Mouse (Mus musculus) megakaryocyte, embryonic 14.5 days (primary cell): ENCODE measurements at regions not wholly inside any gene's neighbourhood (a gene's known extent, or its start where the extent isn't known, plus 50 kb on each side); places are given as distances from the start of the nearest gene placed in this dataset.

ENCODE experiments used
- H3K27me3 ChIP-seq: replicated peaks from 2 replicates; pipeline ENCODE3; 2012; ENCODE audit warnings: inconsistent platforms
- H3K36me3 ChIP-seq: replicated peaks from 2 replicates; pipeline ENCODE3; 2012; ENCODE audit warnings: low read length, inconsistent platforms, mixed read lengths
- H3K4me1 ChIP-seq: 2 replicates; pipeline ENCODE4 v1.6.1; 2012; ENCODE audit warnings: inconsistent platforms
- H3K4me3 ChIP-seq: replicated peaks from 2 replicates; pipeline ENCODE3; 2012; ENCODE audit warnings: moderate library complexity, mild to moderate bottlenecking, inconsistent platforms
- H3K9me3 ChIP-seq: 2 replicates; pipeline ENCODE4 v1.6.1; 2012; ENCODE audit warnings: inconsistent platforms
- FLI1 ChIP-seq: IDR thresholded peaks from 2 replicates; pipeline ENCODE4 v1.6.1; 2012; ENCODE audit warnings: low read length, inconsistent platforms, mixed read lengths
- GATA1 ChIP-seq: IDR thresholded peaks from 3 replicates; pipeline ENCODE4 v1.6.1; 2012; ENCODE audit warnings: mixed read lengths, low read length, inconsistent platforms, borderline replicate concordance

GRCm38 (mm10) chr9:41772281-41772902 is 351.7 kb downstream of the Sorl1 start:
- H3K36me3 ChIP-seq = no peaks in the 10 kb centered on the region
- H3K4me3 ChIP-seq = no peak overlapping the region
- 0 out of 2 replicates have a peak, but pooled peaks cover 2% of the 10 kb centered on the region for H3K9me3 ChIP-seq
- no peaks in the 10 kb centered on the region for H3K4me1 ChIP-seq
- H3K27me3 ChIP-seq = no peaks in the 10 kb centered on the region
- TF ChIP-seq FLI1 (no peak), GATA1 (no peak)

- no peaks in the 10 kb centered on the region for H3K27me3 ChIP-seq
- no peak overlapping the region for H3K4me3 ChIP-seq
- no peaks in the 10 kb centered on the region for H3K4me1 ChIP-seq
- no peaks in the 10 kb centered on the region for H3K36me3 ChIP-seq
- peaks cover 2% of the 10 kb centered on the region; the same call in 1 of the 2 replicates for H3K9me3 ChIP-seq
- TF ChIP-seq FLI1 (no peak), GATA1 (no peak)
These were observed 352.8 kb downstream of the Sorl1 start for GRCm38 (mm10) chr9:41771276-41771675.

- H3K4me3 ChIP-seq = no peak overlapping the region
- H3K36me3 ChIP-seq = no peaks in the 10 kb centered on the region
- no peaks in the 10 kb centered on the region for H3K27me3 ChIP-seq
- H3K4me1 ChIP-seq = no peaks in the 10 kb centered on the region
- TF ChIP-seq FLI1 = no peak
- no peak for TF ChIP-seq GATA1
- peaks cover 9% of the 10 kb centered on the region; the same call in 1 of the 2 replicates for H3K9me3 ChIP-seq
These were observed 355.8 kb downstream of the Sorl1 start for GRCm38 (mm10) chr9:41768316-41768715.

DNA sequence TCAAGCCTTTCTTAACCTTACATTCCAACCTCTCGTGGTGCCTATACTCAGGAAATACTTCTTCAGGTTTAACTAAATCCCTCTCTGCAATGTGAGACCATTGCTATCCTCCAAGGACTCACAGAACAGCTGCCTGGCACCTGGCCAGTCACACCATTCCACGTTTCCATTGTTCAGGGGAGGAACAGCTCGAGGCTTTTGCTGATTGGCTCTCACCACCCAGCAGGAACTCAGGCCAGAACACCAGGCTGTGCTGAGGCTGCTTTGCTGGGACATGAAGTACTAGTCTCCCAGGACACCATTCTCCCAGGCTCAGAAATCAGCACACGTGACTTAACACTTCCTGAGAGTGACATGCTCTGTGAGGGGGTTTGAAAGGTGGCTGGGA is 357.6 kb downstream of the Sorl1 start:
- Histone ChIP-seq H3K36me3 (no peaks in the 10 kb centered on the region), H3K27me3 (no peaks in the 10 kb centered on the region), H3K4me3 (no peak overlapping the region), H3K4me1 (no peaks in the 10 kb centered on the region), H3K9me3 (peaks cover 9% of the 10 kb centered on the region; the same call in 1 of the 2 replicates)
- TF ChIP-seq GATA1 = no peak
- no peak for TF ChIP-seq FLI1

DNA sequence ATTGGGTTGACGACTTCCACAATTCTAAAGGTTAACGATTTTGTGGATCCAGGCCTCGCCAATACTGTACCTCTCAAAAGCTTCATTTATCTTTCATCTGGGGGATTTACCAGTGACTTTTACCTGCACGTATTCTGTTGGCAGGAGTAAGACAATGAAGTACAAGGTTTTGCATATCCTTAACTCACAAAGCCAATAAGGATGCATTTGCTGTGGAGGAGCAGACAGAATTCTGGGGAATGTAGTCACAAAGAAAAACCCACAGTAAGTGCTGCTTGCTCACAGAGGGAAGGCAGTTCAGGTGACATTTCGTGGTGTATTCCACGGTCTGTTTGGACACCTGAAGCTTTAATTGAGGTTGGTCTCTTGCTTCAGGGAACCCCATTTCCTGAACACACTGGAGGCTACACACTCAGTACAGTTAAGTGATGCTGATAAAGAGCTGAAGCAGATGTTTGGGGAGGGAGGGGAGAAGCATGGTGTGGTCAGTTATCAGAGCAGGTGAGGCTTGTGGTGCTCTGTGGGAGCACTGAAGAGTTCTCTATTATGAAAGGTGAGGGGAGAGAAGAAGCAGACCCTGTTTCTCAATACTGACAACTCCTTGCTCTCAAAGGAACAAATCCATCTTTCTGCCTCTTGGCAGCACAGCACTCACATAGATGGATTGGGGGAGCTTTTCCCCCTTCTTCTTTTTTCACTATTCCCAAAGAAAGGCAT is 358.1 kb downstream of the Sorl1 start:
- Histone ChIP-seq H3K9me3 (peaks cover 11% of the 10 kb centered on the region; the same call in 1 of the 2 replicates), H3K27me3 (no peaks in the 10 kb centered on the region), H3K4me1 (no peaks in the 10 kb centered on the region), H3K4me3 (no peak overlapping the region), H3K36me3 (no peaks in the 10 kb centered on the region)
- no peak for TF ChIP-seq GATA1
- TF ChIP-seq FLI1 = no peak

DNA sequence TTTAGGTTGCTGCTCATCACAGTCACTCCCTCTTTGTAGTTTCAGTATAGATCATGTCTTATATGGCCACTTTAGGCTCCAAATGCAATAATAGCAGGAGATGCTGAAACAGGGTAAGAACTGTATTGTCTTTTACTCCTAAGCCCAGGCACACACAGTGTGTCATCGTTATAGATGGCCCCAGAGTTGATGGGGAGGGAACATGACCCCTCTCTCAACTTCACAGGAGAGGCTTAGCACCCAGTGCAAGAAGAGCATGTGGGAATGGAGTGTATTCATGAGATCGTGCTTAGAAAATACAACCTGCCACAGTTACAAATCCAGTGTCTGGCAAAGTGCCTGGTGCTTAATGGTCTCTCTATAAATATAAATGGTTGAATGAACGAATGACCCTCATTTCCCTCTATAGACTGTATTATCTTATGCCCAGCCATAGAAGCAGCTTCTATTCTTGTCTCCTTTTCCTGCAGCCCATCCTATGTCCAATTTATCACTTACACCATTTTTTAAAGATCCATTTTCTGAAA is 363.0 kb downstream of the Sorl1 start:
- TF ChIP-seq GATA1 (no peak), FLI1 (no peak)
- peaks cover 10% of the 10 kb centered on the region; the same call in 1 of the 2 replicates for H3K9me3 ChIP-seq
- H3K4me3 ChIP-seq = no peak overlapping the region
- no peaks in the 10 kb centered on the region for H3K27me3 ChIP-seq
- H3K4me1 ChIP-seq = no peaks in the 10 kb centered on the region
- H3K36me3 ChIP-seq = no peaks in the 10 kb centered on the region

GRCm38 (mm10) chr9:41754434-41755002 is 369.6 kb downstream of the Sorl1 start:
- Histone ChIP-seq H3K36me3 (no peaks in the 10 kb centered on the region), H3K4me1 (no peaks in the 10 kb centered on the region), H3K4me3 (no peak overlapping the region), H3K9me3 (no peaks in the 10 kb centered on the region), H3K27me3 (no peaks in the 10 kb centered on the region)
- no peak for TF ChIP-seq FLI1
- no peak for TF ChIP-seq GATA1

GRCm38 (mm10) chr9:41745979-41746647 is 378.0 kb downstream of the Sorl1 start:
- no peaks in the 10 kb centered on the region for H3K27me3 ChIP-seq
- H3K4me1 ChIP-seq = no peaks in the 10 kb centered on the region
- no peaks in the 10 kb centered on the region for H3K36me3 ChIP-seq
- no peak for TF ChIP-seq GATA1
- no peak for TF ChIP-seq FLI1
- H3K4me3 ChIP-seq = no peak overlapping the region
- no peaks in the 10 kb centered on the region for H3K9me3 ChIP-seq

GRCm38 (mm10) chr9:41741500-41741899 is 382.6 kb downstream of the Sorl1 start:
- H3K36me3 ChIP-seq = no peaks in the 10 kb centered on the region
- H3K4me3 ChIP-seq = no peak overlapping the region
- no peaks in the 10 kb centered on the region for H3K4me1 ChIP-seq
- H3K9me3 ChIP-seq = no peaks in the 10 kb centered on the region
- peaks cover 5% of the 10 kb centered on the region for H3K27me3 ChIP-seq
- no peak for TF ChIP-seq GATA1
- no peak for TF ChIP-seq FLI1

DNA sequence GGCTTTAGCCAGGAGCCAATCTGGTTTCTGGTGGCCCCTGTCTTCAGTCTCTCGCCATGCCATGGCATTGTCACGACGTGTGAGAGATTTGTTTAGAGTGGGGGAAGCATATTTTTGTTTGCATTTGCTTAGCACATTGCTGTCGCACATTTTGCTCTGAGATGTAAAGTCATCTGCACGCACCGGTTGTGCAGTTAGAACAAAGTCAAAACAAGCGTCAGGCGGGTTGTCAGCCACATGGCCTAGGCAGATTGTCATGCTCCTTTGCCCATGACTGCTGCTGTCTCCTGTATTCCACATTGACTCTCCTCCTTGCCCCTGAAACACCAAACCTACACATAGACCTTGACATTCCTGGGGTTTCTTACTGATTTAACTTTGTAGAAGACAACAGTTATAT is 383.6 kb downstream of the Sorl1 start:
- TF ChIP-seq GATA1 (no peak), FLI1 (no peak)
- no peak overlapping the region for H3K4me3 ChIP-seq
- H3K36me3 ChIP-seq = no peaks in the 10 kb centered on the region

More for the DNA sequence above, 383.6 kb downstream of the Sorl1 start:
- H3K27me3 ChIP-seq = peaks cover 14% of the 10 kb centered on the region
- no peaks in the 10 kb centered on the region for H3K9me3 ChIP-seq
- H3K4me1 ChIP-seq = no peaks in the 10 kb centered on the region
